Mouse (Mus musculus) retina, embryonic 14.5 days (tissue): ENCODE data around the gene Ric1.
A peak's percentile ranks its signal among the peaks of the same experiment; 100 is the strongest.
"Not testable (repeated sequence)": the region's sequence is repeated elsewhere in the genome, so short reads cannot be mapped to it uniquely, and the experiment has no call there.

ENCODE experiments used
- DNase-seq: peaks from one replicate; pipeline ENCODE4 v3.0.0-alpha.2; 2015; ENCODE audit warnings: low spot score

The Ric1 gene

GRCm38 (mm10) chr19:29527299-29527698 is 5.2 kb downstream of the Ric1 start:
- DNase-seq, result no peak

- DNase-seq, result no peak
These were observed 6.5 kb downstream of the Ric1 start for GRCm38 (mm10) chr19:29528568-29528967.

GRCm38 (mm10) chr19:29534030-29534429 is 11.9 kb downstream of the Ric1 start:
- no peak for DNase-seq

GRCm38 (mm10) chr19:29542256-29542970 is 20.3 kb downstream of the Ric1 start:
- DNase-seq, result no peak

- DNase-seq, result no peak
These were observed 21.9 kb downstream of the Ric1 start for GRCm38 (mm10) chr19:29544026-29544425.

GRCm38 (mm10) chr19:29550618-29551017 is 28.5 kb downstream of the Ric1 start:
- no peak for DNase-seq

GRCm38 (mm10) chr19:29551128-29551527 is 29.0 kb downstream of the Ric1 start:
- no peak for DNase-seq

GRCm38 (mm10) chr19:29551980-29552379 is 29.9 kb downstream of the Ric1 start:
- not testable (repeated sequence) for DNase-seq

- DNase-seq, result not testable (repeated sequence)
These were observed 35.2 kb downstream of the Ric1 start for GRCm38 (mm10) chr19:29557171-29557845.

- DNase-seq, result no peak
These were observed 40.1 kb downstream of the Ric1 start for GRCm38 (mm10) chr19:29562166-29562565.

GRCm38 (mm10) chr19:29562603-29563002 is 40.5 kb downstream of the Ric1 start:
- no peak for DNase-seq

- DNase-seq, result peak; percentile 80
These were observed 41.2 kb downstream of the Ric1 start for GRCm38 (mm10) chr19:29563258-29563779.

- no peak for DNase-seq
These were observed 44.4 kb downstream of the Ric1 start for GRCm38 (mm10) chr19:29566512-29566911.

- DNase-seq, result no peak
These were observed 60.4 kb downstream of the Ric1 start for GRCm38 (mm10) chr19:29582439-29582838.

GRCm38 (mm10) chr19:29583734-29584133 is 61.7 kb downstream of the Ric1 start:
- DNase-seq, result no peak

GRCm38 (mm10) chr19:29593783-29594182 is 71.7 kb downstream of the Ric1 start:
- not testable (repeated sequence) for DNase-seq

- DNase-seq, result no peak
These were observed 74.2 kb downstream of the Ric1 start for GRCm38 (mm10) chr19:29596276-29596675.

GRCm38 (mm10) chr19:29596985-29597384 is 74.9 kb downstream of the Ric1 start:
- DNase-seq, result no peak

GRCm38 (mm10) chr19:29598981-29599380 is 76.9 kb downstream of the Ric1 start:
- no peak for DNase-seq

GRCm38 (mm10) chr19:29603548-29604353 is 81.7 kb downstream of the Ric1 start:
- DNase-seq, result no peak

- DNase-seq, result no peak
These were observed 82.6 kb downstream of the Ric1 start for GRCm38 (mm10) chr19:29604653-29605052.

GRCm38 (mm10) chr19:29607521-29607920 is 85.4 kb downstream of the Ric1 start:
- DNase-seq, result no peak
